Mouse (Mus musculus): ENCODE measurements around the gene Yrdc. TPM values are rescaled to one million over a fixed set of nuclear protein-coding genes. Genes with fewer than 3 reads are reported as not detected.

Gene Yrdc
- total and polyA plus RNA-seq, 3 experiments = 18.4 to 22.6 (median 21.6) TPM

GRCm38 (mm10) chr4:124894508-124895428 is 44.3 kb downstream of the Yrdc start:
- 3% methylated on average over 83 of the region's 83 CpGs for WGBS
- no peak for DNase-seq
- no peak overlapping the region for H3K27ac ChIP-seq
- no peak for TF ChIP-seq CTCF (IDR thresholded peaks at IDR 0.05)
- no peak for TF ChIP-seq EP300 (IDR thresholded peaks at IDR 0.05; ENCODE audit: insufficient read depth, low read depth, low read length)
- no peak for TF ChIP-seq POLR2A (IDR thresholded peaks at IDR 0.05; ENCODE audit: insufficient read depth, low read depth, low read length)
- peaks cover 14% of the 10 kb centered on the region for H3K27me3 ChIP-seq (ENCODE audit: control insufficient read depth, insufficient read depth, low read length)
- no peaks in the 10 kb centered on the region for H3K4me1 ChIP-seq (ENCODE audit: control insufficient read depth, insufficient read depth, low read length)
- no peaks in the 10 kb centered on the region for H3K36me3 ChIP-seq (ENCODE audit: control insufficient read depth, insufficient read depth, low read length)
- H3K4me3 ChIP-seq = no peak overlapping the region
- intact Hi-C loops (cut with DNase I) = no loop called here
- H3K79me2 ChIP-seq (replicated peaks; ENCODE audit: control insufficient read depth, insufficient read depth, low read length) = no peaks in the 10 kb centered on the region
- no peak overlapping the region for H3K9ac ChIP-seq (ENCODE audit: low read depth, low read length)

GRCm38 (mm10) chr4:124898428-124898827 is 47.9 kb downstream of the Yrdc start:
- no peak overlapping the region for H3K27ac ChIP-seq
- H3K27me3 ChIP-seq (ENCODE audit: control insufficient read depth, insufficient read depth, low read length) = peaks cover 12% of the 10 kb centered on the region
- no peak for DNase-seq
- no peak overlapping the region for H3K4me3 ChIP-seq
- TF ChIP-seq CTCF (IDR thresholded peaks at IDR 0.05) (no peak), POLR2A (IDR thresholded peaks at IDR 0.05; ENCODE audit: insufficient read depth, low read depth, low read length) (no peak), EP300 (IDR thresholded peaks at IDR 0.05; ENCODE audit: insufficient read depth, low read depth, low read length) (no peak)
- no peak overlapping the region for H3K9ac ChIP-seq (ENCODE audit: low read depth, low read length)
- 65% methylated on average over 10 of the region's 10 CpGs for WGBS
- no peaks in the 10 kb centered on the region for H3K79me2 ChIP-seq (replicated peaks; ENCODE audit: control insufficient read depth, insufficient read depth, low read length)
- H3K36me3 ChIP-seq (ENCODE audit: control insufficient read depth, insufficient read depth, low read length) = no peaks in the 10 kb centered on the region
- intact Hi-C loops (cut with DNase I) = no loop called here
- H3K4me1 ChIP-seq (ENCODE audit: control insufficient read depth, insufficient read depth, low read length) = no peaks in the 10 kb centered on the region

- Histone ChIP-seq H3K36me3 (ENCODE audit: control insufficient read depth, insufficient read depth, low read length) (no peaks in the 10 kb centered on the region), H3K27ac (no peak overlapping the region), H3K9ac (ENCODE audit: low read depth, low read length) (no peak overlapping the region), H3K4me3 (no peak overlapping the region), H3K79me2 (replicated peaks; ENCODE audit: control insufficient read depth, insufficient read depth, low read length) (no peaks in the 10 kb centered on the region), H3K27me3 (ENCODE audit: control insufficient read depth, insufficient read depth, low read length) (peaks cover 6% of the 10 kb centered on the region), H3K4me1 (ENCODE audit: control insufficient read depth, insufficient read depth, low read length) (no peaks in the 10 kb centered on the region)
- no peak for DNase-seq
- no peak for TF ChIP-seq POLR2A (IDR thresholded peaks at IDR 0.05; ENCODE audit: insufficient read depth, low read depth, low read length)
- no peak for TF ChIP-seq EP300 (IDR thresholded peaks at IDR 0.05; ENCODE audit: insufficient read depth, low read depth, low read length)
- TF ChIP-seq CTCF (IDR thresholded peaks at IDR 0.05) = no peak
- intact Hi-C loops (cut with DNase I) = no loop called here
- WGBS = 37% methylated on average over 5 of the region's 5 CpGs
These were observed 49.4 kb downstream of the Yrdc start for GRCm38 (mm10) chr4:124899906-124900305.

Other genes starting within 250 kb of the Yrdc start
- not detected for gene 3100002H09Rik, start 239.9 kb upstream of the Yrdc start, total RNA-seq (2021)
- not detected in 2 replicates for gene 3100002H09Rik, start 239.9 kb upstream of the Yrdc start, polyA plus RNA-seq (2012; rRNA removed)
- under 1 TPM; 0.08 to 0.16 TPM for gene Pou3f1, start 193.9 kb upstream of the Yrdc start, total RNA-seq (2021)
- gene Pou3f1, start 193.9 kb upstream of the Yrdc start, polyA plus RNA-seq (2012; rRNA removed) = 0.04 and 0.09 TPM in 2 replicates
- 10 to 100 TPM; 12.1 to 13.5 TPM for gene Utp11, start 157.1 kb upstream of the Yrdc start, total RNA-seq (2021)
- gene Utp11, start 157.1 kb upstream of the Yrdc start, polyA plus RNA-seq (2012; rRNA removed) = 4.0 and 6.2 TPM in 2 replicates
- gene Fhl3, start 150.0 kb upstream of the Yrdc start, total RNA-seq (2021) = 10 to 100 TPM in 1 of 2 experiments, 1 to 10 TPM in 1; 7.8 to 11.5 TPM
- 10.1 and 17.9 TPM in 2 replicates for gene Fhl3, start 150.0 kb upstream of the Yrdc start, polyA plus RNA-seq (2012; rRNA removed)
- gene Sf3a3, start 135.9 kb upstream of the Yrdc start, total RNA-seq (2021) = 10 to 100 TPM; 18.0 to 19.4 TPM
- gene Sf3a3, start 135.9 kb upstream of the Yrdc start, polyA plus RNA-seq (2012; rRNA removed) = 7.7 and 11.5 TPM in 2 replicates
- gene Inpp5b, start 108.8 kb upstream of the Yrdc start, total RNA-seq (2021) = 1 to 10 TPM; 8.0 to 8.2 TPM
- gene Inpp5b, start 108.8 kb upstream of the Yrdc start, polyA plus RNA-seq (2012; rRNA removed) = 17.8 and 29.8 TPM in 2 replicates
- gene Mtf1, start 48.6 kb upstream of the Yrdc start, total RNA-seq (2021) = 10 to 100 TPM; 15.3 to 15.7 TPM
- 4.7 and 9.1 TPM in 2 replicates for gene Mtf1, start 48.6 kb upstream of the Yrdc start, polyA plus RNA-seq (2012; rRNA removed)
- gene 1110065P20Rik, start 517 bp downstream of the Yrdc start, total RNA-seq (2021) = 10 to 100 TPM; 18.6 to 20.4 TPM
- gene 1110065P20Rik, start 517 bp downstream of the Yrdc start, polyA plus RNA-seq (2012; rRNA removed) = 26.3 and 28.0 TPM in 2 replicates
- gene Maneal, start 11.5 kb downstream of the Yrdc start, total RNA-seq (2021) = under 1 TPM; 0.23 to 0.34 TPM
- 0.41 and 0.88 TPM in 2 replicates for gene Maneal, start 11.5 kb downstream of the Yrdc start, polyA plus RNA-seq (2012; rRNA removed)
- gene Epha10, start 30.2 kb downstream of the Yrdc start, total RNA-seq (2021) = not detected
- 0.02 TPM in 1 of 2 replicates, not detected in the other for gene Epha10, start 30.2 kb downstream of the Yrdc start, polyA plus RNA-seq (2012; rRNA removed)
- 1 to 10 TPM; 6.1 to 8.4 TPM for gene 9930104L06Rik, start 86.4 kb downstream of the Yrdc start, total RNA-seq (2021)
- gene 9930104L06Rik, start 86.4 kb downstream of the Yrdc start, polyA plus RNA-seq (2012; rRNA removed) = 5.9 and 7.5 TPM in 2 replicates
- under 1 TPM; 0.52 to 0.59 TPM for gene Cdca8, start 88.6 kb downstream of the Yrdc start, total RNA-seq (2021)
- 0.35 and 0.57 TPM in 2 replicates for gene Cdca8, start 88.6 kb downstream of the Yrdc start, polyA plus RNA-seq (2012; rRNA removed)
- 1 to 10 TPM; 2.7 to 4.4 TPM for gene Rspo1, start 135.8 kb downstream of the Yrdc start, total RNA-seq (2021)
- 3.9 and 4.0 TPM in 2 replicates for gene Rspo1, start 135.8 kb downstream of the Yrdc start, polyA plus RNA-seq (2012; rRNA removed)
- gene Gnl2, start 165.9 kb downstream of the Yrdc start, total RNA-seq (2021) = 10 to 100 TPM; 27.7 to 28.7 TPM
- 12.2 and 18.6 TPM in 2 replicates for gene Gnl2, start 165.9 kb downstream of the Yrdc start, polyA plus RNA-seq (2012; rRNA removed)
- not detected for gene Dnali1, start 215.0 kb downstream of the Yrdc start, total RNA-seq (2021)
- gene Dnali1, start 215.0 kb downstream of the Yrdc start, polyA plus RNA-seq (2012; rRNA removed) = 1.4 TPM in 1 of 2 replicates, not detected in the other
- 1 to 10 TPM; 7.4 to 7.5 TPM for gene Snip1, start 216.0 kb downstream of the Yrdc start, total RNA-seq (2021)
- 4.4 and 8.2 TPM in 2 replicates for gene Snip1, start 216.0 kb downstream of the Yrdc start, polyA plus RNA-seq (2012; rRNA removed)
- 10 to 100 TPM; 21.2 to 21.6 TPM for gene Meaf6, start 234.5 kb downstream of the Yrdc start, total RNA-seq (2021)
- gene Meaf6, start 234.5 kb downstream of the Yrdc start, polyA plus RNA-seq (2012; rRNA removed) = 15.7 and 17.6 TPM in 2 replicates